Mouse (Mus musculus): ENCODE results near the gene Cby1.

Cby1 gene

GRCm38 (mm10) chr15:79681973-79682372, 23.0 kb downstream of the Cby1 start:
- no peak for DNase-seq

GRCm38 (mm10) chr15:79683146-79683545, 24.1 kb downstream of the Cby1 start:
- DNase-seq: no peak

- no peak for DNase-seq
These were observed 24.9 kb downstream of the Cby1 start for GRCm38 (mm10) chr15:79683707-79684465.

GRCm38 (mm10) chr15:79684616-79685015, 25.6 kb downstream of the Cby1 start:
- peak; percentile 43 to 55 for DNase-seq

GRCm38 (mm10) chr15:79685141-79685641, 26.2 kb downstream of the Cby1 start:
- no peak for DNase-seq

- DNase-seq: no peak
These were observed 27.3 kb downstream of the Cby1 start for GRCm38 (mm10) chr15:79686046-79686869.

GRCm38 (mm10) chr15:79687175-79687574, 28.2 kb downstream of the Cby1 start:
- no peak for DNase-seq

- peak; percentile 98 for DNase-seq
These were observed 28.8 kb downstream of the Cby1 start, which contains the start of gene Josd1 for GRCm38 (mm10) chr15:79687646-79688267. Josd1 (minus strand) TSS chr15:79687919.

GRCm38 (mm10) chr15:79688268-79688956, 29.4 kb downstream of the Cby1 start:
- no peak for DNase-seq

- DNase-seq: no peak
These were observed 30.8 kb downstream of the Cby1 start for GRCm38 (mm10) chr15:79689662-79690425.

GRCm38 (mm10) chr15:79690426-79691022, 31.5 kb downstream of the Cby1 start, which contains the start of gene Gtpbp1:
Gtpbp1 (plus strand) TSS chr15:79690845.
- peak; percentile 96 to 98 for DNase-seq

GRCm38 (mm10) chr15:79691023-79691508, 32.1 kb downstream of the Cby1 start:
- no peak for DNase-seq

GRCm38 (mm10) chr15:79692334-79692733, 33.3 kb downstream of the Cby1 start:
- no peak for DNase-seq

GRCm38 (mm10) chr15:79693740-79694139, 34.7 kb downstream of the Cby1 start:
- no peak for DNase-seq

GRCm38 (mm10) chr15:79694512-79694911, 35.5 kb downstream of the Cby1 start:
- no peak for DNase-seq

GRCm38 (mm10) chr15:79695516-79695915, 36.5 kb downstream of the Cby1 start:
- DNase-seq: no peak

GRCm38 (mm10) chr15:79696508-79696907, 37.5 kb downstream of the Cby1 start:
- DNase-seq: no peak

GRCm38 (mm10) chr15:79697011-79697410, 38.0 kb downstream of the Cby1 start:
- peak; percentile 44 to 56 for DNase-seq

- DNase-seq: no peak
These were observed 38.7 kb downstream of the Cby1 start for GRCm38 (mm10) chr15:79697558-79698187.

GRCm38 (mm10) chr15:79706603-79707214, 47.7 kb downstream of the Cby1 start:
- DNase-seq: no peak
